Mouse (Mus musculus) mature B cell (primary cell): ENCODE data around the gene Palm2.
"Not testable (repeated sequence)": the region's sequence is repeated elsewhere in the genome, so short reads cannot be mapped to it uniquely, and the experiment has no call there.

ENCODE experiments used
- in situ Hi-C: fragments of 300-500 bp; cut with MboI; formaldehyde crosslinking; loops from 2 replicates; pipeline ENCODE4 v1.14.3; 2019

Palm2 gene

GRCm38 (mm10) chr4:57433941-57434704 lies at the start of gene Palm2:
Palm2 (plus strand) TSS chr4:57434247.
- in situ Hi-C loops, result no loop called here

DNA sequence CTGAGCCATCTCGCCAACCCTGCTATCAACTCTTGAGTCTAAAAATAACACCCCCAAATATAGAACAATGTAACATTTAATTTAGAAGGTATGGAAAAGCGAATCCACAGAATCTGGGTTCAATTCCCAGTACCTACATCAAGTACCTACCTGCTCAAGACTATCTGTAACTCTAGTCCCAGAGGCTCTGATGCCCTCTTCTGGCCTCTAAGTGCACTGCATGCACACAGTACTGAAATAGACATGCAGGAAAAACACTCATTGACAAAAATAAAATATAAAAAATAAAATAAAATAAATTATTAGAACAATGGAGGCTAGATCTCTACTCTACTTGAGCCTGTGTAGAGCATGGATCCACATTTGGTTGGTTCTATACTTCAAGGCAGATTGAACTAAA lies 49.7 kb upstream of the Palm2 start:
- in situ Hi-C loops, result no loop called here

- in situ Hi-C loops, result no loop called here
Observed at GRCm38 (mm10) chr4:57391103-57391502, 42.9 kb upstream of the Palm2 start.

DNA sequence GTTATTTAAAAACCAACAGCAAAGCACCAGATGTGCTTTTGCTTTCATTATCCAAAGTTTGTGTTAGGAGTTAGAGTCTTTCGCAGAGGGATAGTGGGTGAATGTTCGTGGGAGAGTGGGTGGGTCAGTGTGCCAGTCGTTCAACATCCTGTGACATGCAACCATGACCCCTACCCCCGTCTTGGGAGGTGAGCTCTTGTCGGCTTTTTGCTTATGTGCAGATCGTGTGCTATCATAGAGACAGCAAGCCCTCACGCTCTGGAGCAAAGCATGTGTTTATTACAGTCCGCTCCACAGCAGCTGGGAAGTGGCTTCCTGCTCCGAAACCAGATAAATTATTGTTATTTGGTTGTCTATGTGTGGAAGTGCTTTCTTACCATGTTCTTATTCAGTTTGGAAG lies 37.6 kb upstream of the Palm2 start:
- in situ Hi-C loops, result no loop called here

DNA sequence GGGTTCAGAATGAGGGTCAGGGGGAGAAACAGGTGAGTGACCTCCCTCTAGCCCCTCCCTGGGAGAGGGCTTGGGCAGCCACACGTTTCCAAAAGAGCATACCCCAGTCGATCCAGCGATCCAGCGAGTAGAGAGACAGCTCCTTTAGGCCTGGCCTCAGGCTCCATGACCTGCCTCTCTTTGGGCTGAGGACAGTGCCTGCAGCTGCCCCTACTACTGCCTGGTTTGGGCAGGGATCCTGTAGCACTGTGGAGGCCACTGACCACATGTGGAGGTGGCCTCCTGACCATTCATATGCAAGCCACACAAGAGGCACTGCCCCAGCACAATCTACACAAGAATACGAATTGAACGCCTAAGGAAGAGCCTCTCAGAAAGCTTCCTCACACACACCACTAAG lies 21.7 kb upstream of the Palm2 start:
- in situ Hi-C loops, result not testable (repeated sequence)

DNA sequence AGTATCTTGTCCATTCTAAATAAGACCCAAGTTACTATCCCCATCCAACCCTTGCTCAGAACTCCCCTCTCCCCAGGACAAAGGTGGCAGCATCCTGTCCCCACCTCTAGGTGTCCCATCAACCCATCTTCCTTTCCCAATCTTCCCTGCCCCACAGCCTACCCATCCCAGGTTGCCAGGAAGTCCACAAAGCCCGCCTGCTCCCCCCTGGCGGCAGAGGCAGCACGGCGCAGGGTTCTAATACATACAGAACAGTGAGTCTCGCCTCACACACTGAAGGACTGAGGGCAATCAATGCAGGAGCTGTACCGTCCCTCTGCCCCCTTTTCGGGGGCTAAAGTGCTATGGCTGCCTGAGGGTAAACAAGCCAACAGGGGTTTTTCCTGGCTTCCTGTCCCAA lies 21.0 kb upstream of the Palm2 start:
- in situ Hi-C loops, result no loop called here

- in situ Hi-C loops, result not testable (repeated sequence)
Observed at GRCm38 (mm10) chr4:57413670-57414069, 20.4 kb upstream of the Palm2 start.

- in situ Hi-C loops, result no loop called here
Observed at GRCm38 (mm10) chr4:57424011-57424410, 10.0 kb upstream of the Palm2 start.

DNA sequence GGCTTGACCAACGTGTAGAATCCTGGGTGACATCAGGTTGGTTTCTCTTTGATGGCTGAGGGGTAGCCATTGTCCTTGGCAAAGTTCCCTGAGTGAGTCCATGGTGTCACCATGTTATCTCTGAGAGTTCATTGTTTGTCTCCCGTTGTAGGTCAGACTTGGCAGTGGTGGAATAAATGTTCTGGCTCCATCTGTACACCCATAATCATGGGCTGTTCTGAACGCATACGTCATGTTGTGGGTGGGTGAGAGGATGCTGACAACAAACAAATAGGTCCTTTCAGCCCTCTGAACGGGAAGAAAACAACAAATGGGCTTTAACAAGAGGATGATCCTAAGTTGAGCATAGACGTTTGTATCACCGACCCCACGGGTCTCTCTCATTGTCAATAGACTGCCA lies 5.7 kb upstream of the Palm2 start:
- in situ Hi-C loops, result no loop called here

DNA sequence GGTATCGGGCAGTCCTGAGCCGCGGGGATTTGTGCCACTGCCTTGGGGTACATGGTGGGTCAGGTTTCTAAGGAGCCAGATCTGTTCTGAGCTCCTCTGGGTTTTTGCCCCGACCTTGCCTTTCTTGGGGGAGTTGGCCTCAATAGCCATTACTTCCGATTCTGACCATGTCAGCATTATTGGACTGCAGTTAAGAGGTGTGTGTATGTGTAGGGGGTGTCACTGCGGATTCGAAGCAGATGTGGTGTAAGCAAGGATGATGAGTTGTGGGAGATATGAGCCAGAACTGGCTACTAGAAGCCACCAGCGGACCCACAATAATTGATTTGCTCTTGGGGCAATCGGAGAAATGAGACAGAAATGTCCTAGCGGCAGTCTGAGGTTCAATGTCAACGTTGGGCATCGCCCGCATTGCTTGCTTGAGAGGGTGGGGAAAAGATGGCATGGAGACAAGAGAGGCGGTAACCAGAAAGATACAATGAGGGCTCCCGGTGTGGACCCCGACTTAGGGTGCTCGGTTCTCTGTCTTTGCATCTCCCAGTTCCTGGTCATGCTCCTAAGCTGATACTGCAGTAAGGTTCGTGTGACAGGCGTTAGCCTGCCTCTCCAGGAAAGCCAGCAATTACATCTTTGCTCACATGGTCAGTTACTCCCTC lies 786 bp downstream of the Palm2 start:
- in situ Hi-C loops, result no loop called here

GRCm38 (mm10) chr4:57436286-57436685 lies 2.2 kb downstream of the Palm2 start:
- in situ Hi-C loops, result no loop called here

- in situ Hi-C loops, result no loop called here
Observed at GRCm38 (mm10) chr4:57446082-57446481, 12.0 kb downstream of the Palm2 start.

DNA sequence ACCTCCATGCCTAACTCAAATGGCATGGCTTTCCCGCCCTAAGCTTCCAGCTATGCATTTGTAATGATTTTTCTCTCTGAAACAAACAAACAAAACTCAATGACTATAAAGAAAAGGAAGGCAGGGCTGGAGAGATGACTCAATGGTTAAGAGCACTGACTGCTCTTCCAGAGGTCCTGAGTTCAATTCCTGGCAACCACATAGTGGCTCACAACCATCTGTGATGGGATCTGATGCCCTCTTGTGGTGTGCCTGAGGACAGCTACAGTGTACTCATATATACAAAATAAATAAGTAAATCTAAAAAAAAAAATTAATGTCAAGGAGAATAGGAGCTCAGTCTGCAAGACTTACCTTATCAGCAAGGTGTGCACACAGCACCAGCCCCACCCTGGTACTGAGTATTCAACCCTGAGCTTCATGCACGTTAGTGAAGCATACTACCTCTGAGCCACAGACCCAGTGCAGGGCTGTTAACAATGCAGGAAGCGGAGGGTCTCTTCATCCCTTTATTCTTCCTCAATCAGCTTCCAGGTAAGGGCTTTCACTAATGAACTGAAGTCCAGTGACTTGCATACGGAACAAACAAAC lies 12.9 kb downstream of the Palm2 start:
- in situ Hi-C loops, result no loop called here

- in situ Hi-C loops, result no loop called here
Observed at GRCm38 (mm10) chr4:57451896-57452295, 17.8 kb downstream of the Palm2 start.

DNA sequence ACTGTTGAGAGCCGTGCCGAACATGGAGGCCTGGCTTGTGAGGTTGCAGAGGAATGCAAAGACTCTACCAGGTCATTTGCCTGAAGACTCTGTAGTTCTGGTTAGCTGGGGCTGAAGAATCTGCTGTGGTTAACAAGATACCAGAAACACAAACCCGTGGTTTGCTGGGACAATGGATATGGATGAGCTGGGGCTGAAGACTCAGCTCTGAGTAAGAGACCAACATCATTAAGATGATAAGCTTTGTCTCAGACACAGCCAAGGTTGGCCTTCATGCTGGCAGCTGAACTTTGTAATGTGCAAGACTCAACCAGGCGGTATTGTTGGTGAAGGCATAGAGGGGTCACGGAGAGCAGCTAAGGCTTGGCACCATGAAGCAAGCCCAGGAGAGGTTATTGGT lies 18.6 kb downstream of the Palm2 start:
- in situ Hi-C loops, result no loop called here

DNA sequence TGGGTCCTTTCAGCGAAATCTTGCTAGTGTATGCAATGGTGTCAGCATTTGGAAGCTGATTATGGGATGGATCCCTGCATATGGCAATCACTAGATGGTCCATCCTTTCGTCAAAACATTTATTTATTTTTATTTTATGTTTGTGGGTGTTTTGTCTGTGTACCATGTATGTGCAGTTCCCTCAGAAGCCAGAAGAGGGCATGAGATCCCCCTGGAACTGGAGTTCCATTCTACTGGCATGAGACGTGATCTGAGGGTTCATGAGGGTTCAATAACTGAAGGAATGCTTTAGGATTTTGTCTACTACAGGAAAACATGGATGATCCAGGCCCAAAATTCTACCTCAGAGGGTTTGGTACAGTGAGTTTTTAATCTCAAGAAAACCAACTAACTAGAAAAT lies 28.3 kb downstream of the Palm2 start:
- in situ Hi-C loops, result no loop called here

- in situ Hi-C loops, result no loop called here
Observed at GRCm38 (mm10) chr4:57482435-57482834, 48.4 kb downstream of the Palm2 start.

DNA sequence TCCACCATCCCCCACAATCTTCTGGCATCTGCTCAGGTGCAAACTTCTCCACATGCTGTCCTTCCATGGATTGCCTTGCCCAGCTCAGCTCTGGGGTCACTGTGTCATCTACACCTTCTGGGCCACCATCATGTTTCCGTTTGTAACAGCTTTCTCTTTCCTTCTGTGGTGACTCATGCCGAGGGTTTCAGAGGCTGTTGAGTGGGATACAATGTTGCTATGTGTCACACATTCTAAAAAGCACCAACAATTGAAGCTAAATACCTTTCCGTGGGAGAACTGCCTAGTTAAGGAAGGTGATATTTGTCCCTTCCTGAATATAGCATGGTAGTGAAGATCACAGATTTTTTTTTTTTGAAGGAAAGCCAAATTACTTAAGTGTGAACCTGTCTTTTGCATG lies 52.3 kb downstream of the Palm2 start:
- in situ Hi-C loops, result no loop called here

DNA sequence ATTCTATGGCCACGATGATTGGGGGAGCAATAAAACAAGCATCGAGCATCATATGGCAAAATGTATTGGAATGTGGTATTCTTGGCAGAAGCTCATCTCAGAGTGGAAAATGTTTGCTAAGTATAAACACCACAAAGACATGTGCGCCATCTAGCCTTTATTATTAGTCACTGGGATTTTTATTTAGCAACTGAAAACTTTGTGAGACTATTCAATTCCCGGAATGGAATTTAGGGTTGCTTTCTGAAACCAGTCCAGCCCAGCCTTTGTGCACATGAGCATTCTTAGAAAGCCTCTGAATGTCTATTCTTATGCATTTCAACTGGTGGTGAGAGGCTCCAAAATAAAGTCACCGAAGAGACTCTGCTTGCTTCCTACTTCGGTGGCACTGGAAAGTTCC lies 55.8 kb downstream of the Palm2 start:
- in situ Hi-C loops, result no loop called here

DNA sequence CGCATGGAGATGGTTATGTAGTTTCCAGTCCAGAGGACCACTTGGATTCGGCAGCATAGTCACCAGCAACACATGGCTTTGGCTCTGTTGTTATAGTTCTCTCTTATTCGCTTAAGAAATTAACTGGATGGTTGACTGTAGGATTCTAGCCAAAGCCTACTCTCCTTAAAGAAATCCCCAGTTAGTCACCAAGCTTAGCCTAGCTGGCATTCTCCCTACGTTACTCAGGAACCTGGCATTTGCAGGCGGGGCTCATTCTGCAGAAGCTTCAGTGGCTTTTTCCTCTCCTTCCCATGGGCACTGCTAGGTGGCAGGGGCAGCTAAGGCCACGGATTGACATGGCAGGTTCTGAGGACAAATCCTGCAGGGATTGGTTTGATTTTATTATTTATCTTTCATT lies 70.7 kb downstream of the Palm2 start:
- in situ Hi-C loops, result no loop called here

DNA sequence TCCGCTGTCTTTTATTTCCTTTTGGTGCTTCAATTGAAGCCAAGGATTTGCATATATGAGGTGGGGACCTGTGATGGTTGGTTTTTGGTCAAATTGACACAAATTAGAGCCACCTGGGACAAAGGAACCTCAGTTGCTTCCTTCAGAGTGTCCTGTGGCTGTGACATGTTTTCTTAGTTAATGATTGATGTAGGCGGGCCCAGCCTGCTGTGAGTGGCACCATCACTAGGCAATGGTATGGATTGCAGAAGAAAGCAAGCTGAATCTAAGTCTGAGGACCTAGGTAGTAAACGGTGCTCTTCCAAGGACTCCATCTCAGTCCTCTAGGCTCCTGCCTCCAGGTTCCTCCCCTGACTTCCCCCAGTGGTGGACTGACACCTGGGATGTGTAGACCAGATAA lies 76.5 kb downstream of the Palm2 start:
- in situ Hi-C loops, result no loop called here

DNA sequence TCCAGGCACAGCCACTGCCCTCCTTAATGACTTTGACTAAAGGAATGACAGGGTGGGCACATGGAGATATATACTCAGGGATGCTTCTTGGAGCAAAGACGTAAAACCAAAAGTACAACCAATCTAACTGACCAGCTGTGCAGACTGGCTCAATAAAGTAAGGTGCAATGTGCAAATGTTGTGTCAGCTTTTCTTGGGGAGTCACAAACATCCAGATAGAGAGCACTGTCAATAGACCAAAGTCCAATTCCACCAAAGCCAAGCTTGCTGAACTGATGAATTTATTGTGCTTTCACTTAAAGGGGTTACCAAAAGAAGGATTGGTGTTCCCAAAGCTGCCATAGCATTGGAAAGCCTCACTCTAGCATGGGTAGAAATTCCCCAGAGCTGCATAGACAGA lies 77.7 kb downstream of the Palm2 start:
- in situ Hi-C loops, result no loop called here

DNA sequence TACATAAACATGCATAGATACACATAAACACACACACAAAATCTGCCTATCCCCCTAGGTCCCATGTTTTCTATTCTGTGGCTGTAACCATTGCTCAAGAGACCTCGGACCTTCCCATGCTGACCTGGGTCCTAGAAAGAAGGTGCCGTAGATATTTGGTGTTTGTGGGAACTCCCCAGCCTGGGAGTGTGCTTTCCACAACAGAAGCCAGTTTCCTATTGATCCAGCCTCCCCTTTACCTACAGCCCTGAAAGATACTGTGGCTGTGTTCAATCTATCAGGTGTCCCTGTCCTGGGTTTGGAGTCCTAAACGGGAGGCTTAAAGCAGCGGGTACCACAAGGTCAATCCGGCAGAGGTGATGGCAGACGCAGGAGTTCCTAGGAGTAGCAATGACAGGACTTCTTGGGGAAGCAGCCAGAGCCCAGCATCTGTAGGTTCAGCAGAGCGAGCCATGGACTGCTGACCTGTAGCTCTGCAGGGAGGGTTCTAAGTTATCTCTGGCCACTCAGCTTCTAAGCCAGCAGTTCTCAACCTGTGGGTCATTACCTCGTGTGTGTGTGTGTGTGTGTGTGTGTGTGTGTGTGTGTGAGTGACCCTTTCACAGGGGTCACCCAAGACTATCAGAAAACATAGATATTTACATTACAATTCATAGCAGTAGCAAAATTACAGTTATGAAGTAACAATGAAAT lies 79.3 kb downstream of the Palm2 start:
- in situ Hi-C loops, result no loop called here
